Mouse (Mus musculus) myocyte (in vitro differentiated cells): ENCODE data around the gene Gm5128.
"Not testable (repeated sequence)": the region's sequence is repeated elsewhere in the genome, so short reads cannot be mapped to it uniquely, and the experiment has no call there.

ENCODE experiments used
- MYOG ChIP-seq, 3 experiments: IDR thresholded peaks; one replicate each; pipeline ENCODE4 v1.6.1; 2011; ENCODE audit warnings: control low read depth in 2 of 3, low read depth in 2 of 3, mild to moderate bottlenecking in 2 of 3; ENCODE audit not compliant: insufficient read length in 2 of 3, control insufficient read depth in 1 of 3, insufficient read depth in 1 of 3
- POLR2A ChIP-seq: IDR thresholded peaks from one replicate; pipeline ENCODE4 v1.6.1; 2011; ENCODE audit warnings: low read depth, mild to moderate bottlenecking, control low read depth, moderate library complexity; ENCODE audit not compliant: insufficient read length
- POLR2AphosphoS2 ChIP-seq: IDR thresholded peaks from one replicate; pipeline ENCODE4 v1.6.1; 2011; ENCODE audit warnings: low read depth, control low read depth; ENCODE audit not compliant: insufficient read length

DNA sequence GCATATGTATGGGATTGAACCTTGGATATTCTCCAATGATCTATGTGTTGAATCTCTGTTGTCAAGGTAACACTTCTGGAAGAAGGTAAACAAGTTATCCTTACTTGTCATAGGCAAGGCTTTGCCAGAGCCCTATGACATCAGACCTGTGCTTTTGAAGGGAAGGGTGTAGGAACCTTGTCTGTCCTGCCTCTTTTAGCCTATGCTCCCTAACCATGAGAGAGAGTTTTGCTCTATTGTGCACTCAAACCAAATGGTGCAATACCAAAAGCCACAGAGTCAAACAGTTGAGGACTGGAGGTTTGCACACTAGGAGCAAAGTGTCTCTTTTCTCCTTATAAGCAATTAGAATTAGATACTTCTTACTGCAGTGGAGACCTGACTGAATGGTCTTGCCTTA, 48.7 kb downstream of the Gm5128 start:
- not testable (repeated sequence) for TF ChIP-seq POLR2A; POLR2AphosphoS2; MYOG (IDR thresholded peaks at IDR 0.05; ENCODE audit: control insufficient read depth in 1 of 3, insufficient read depth in 1 of 3, insufficient read length in 2 of 3, low read depth in 2 of 3)
